Mouse (Mus musculus) urinary bladder, adult 18-20 months (tissue): ENCODE results near the gene Cacna1c.
A peak's percentile ranks its signal among the peaks of the same experiment; 100 is the strongest.

Experiments
- DNase-seq, 2 experiments: peaks; one replicate each; pipeline ENCODE4 v3.0.0; 2022; ENCODE audit warnings: low spot score in 2 of 2, mixed read lengths in 2 of 2

Gene Cacna1c

DNA sequence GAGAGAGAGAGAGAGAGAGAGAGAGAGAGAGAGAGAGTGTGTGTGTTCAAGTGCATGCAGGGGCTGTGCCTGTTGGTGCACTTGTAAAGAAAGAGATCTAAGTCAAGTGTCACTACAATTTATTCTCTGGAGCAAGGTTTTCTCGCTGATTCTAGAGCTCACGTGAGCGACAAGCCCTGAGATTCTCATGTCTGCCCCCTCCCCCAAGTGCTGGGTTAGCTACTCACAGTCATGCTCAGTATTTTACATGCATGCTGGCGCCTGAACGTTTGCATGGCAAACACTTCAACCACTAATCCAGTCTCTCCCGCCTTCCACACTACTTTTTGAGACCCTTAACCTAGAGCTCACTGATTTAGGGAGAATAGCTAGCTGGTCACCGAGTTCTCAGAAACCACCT lies 99.7 kb downstream of the Cacna1c start:
- DNase-seq: no peak

DNA sequence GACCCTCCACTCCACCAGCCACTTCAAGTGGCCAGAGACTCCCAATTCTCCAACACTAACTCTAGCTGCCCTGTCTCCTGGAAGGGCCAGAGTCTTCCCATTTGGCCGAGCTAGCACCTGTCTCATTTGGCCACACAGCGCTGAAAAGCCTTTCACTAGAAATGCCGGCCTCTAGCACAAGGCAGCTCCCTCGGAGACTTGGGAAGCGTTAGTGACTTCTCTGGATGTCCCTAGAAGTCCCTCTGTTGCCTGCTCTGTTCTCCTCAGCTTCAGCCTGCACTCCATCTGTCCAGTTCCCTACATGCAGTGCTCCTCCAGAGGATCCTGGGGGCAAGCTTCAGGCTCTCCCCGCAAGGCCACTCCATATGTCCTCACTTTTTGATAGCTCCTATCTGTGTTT lies 101.1 kb downstream of the Cacna1c start:
- DNase-seq: no peak

DNA sequence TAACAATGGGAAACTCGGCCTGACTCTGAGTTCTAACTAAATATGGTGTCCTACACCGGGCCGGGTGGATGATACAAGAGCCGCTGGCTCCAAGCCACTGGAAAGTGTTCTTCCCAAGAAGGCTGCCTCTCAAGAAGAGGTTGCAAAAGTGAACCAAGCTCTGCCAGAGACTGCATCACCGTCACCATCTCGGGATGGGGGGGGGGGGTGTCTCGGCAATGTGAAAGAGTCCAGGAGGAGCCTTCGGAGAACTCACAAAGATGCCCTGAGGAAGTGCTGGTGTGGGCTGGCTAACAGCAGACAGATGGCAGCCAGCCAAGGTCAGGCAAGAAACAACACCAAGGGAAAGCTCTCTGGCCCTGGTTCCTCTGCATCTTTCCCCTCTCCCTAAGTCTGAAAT lies 107.0 kb downstream of the Cacna1c start:
- peak in 1 of 2 experiments; percentile 13 for DNase-seq

DNA sequence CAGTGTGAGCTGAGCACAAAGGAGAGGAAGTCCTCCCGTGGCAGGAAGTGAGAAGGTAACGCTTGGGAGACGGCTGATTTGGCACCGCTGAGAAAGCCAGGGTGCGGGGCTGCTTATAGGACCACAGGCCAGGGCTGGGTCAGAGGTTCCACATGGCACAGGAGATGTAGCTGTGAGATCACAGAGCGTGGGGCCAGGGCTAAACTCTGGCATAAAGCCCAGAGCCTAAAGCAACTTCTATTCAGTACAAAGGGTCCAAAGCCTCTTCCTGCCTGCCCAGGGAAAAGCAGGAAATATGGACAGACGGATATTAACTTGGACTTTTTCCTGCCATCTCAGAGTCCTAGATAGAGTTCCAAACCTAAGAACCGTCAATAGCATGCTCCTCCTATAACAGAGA lies 107.8 kb downstream of the Cacna1c start:
- DNase-seq: no peak

DNA sequence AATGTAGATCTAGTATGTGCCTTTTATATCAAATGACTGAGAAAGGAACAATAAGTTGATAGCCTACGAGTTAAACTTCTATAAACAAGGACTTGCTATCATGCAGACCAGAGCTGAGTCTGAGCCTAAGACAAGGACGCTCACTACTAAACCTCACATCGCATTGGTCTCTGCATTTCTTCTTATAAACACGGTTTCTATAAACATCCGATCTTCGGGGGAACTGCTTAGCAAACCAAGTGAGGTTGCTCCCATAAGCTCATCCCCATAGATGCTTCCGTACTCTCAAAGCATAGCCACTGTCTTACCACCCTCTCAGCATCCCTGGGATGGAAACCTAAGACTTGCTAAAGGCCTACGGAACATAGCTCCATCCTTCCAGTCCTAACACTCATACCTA lies 108.3 kb downstream of the Cacna1c start:
- no peak for DNase-seq

DNA sequence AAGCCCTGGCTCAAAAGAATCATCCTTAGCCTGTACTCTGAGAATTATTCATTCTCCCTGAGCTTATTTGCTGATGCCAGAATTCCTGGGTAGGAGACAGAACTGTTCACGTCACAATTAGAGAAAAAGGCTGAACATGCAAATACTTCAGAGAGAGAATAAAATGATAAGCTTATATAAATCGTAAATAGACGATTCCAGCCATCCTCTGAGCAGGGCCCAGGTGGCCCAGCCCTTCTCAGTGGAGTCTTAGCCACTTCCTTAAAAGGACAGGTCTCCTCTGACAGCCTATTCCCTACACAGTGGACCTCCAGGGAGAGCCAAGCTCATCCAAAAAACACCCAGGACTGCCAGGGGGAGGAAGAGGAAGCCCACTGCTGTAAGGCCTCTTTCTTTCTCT lies 110.4 kb downstream of the Cacna1c start:
- no peak for DNase-seq

DNA sequence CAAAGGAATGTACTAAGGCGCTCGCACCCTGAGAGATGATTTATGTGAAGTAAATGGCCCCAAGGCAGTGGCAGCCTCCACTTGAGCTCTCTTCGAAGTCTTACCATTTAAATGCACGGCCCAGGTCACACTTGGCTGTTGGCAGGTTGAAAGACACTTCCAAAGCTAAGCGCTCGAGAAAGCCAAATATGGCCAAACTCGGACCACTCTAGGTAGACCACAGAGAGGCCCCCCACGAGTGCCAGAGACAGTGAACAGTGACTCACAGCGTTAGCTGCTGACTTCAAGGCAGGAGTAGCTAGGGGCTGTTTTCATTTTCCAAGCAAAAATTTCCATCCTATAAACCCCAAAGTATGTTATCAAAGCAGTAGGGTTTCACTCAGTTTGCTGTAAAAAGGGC lies 111.7 kb downstream of the Cacna1c start:
- DNase-seq: no peak

DNA sequence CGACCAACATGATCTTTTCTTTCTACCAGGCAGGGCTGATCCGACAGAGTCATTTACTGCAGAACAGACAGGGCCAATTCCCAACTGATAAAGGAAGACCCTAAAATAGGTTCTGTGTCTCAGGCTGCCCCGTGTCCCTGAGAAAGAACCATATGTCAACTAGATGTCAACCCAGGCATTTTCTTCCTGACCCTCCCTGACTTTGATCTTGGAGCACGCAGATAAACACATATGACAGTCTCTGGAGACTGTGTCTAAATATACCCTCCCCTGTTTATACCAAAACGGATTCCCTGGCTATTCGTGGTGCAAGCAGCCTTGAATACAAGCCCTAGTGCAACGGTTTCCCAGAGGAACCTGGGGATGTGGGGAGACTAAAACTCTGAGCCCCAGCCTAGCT lies 112.7 kb downstream of the Cacna1c start:
- no peak for DNase-seq

DNA sequence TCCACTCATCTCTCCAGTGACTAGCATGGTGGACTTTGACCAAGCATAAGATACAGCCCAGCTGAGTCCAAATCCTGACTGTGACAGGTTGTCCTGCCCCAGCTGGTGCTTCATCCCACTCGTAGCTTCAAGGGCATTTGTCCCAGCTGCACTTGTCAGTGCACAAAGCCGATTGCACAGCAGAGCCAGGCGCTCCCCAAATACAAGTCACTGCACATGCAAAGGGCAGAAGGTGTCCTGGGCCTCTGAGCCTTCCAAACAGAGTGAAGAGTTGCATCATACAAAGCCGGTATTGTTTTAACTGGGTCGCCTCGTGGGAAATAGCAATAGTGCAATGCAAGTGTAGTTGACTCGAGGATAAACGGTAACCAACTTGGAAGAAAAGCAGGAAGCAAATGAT lies 113.6 kb downstream of the Cacna1c start:
- no peak for DNase-seq

DNA sequence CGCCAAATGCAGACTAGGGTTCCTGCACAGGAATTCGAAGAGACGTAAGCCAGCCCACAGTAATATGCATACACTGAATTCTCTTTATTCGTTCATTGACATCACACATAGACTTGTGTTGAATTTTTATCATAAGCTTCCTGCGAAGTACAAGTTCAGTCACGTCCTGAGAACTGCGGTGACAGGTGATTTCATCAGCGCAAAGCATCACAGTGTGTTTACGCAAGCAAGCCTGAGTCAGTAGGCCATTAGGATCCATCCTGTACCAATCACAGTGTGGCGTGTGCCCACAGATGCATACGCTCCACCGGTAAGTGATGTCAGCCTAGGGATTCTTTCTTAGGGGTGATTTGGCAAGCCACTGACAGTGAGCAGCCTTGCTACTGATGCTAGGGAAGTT lies 114.6 kb downstream of the Cacna1c start:
- DNase-seq: no peak

DNA sequence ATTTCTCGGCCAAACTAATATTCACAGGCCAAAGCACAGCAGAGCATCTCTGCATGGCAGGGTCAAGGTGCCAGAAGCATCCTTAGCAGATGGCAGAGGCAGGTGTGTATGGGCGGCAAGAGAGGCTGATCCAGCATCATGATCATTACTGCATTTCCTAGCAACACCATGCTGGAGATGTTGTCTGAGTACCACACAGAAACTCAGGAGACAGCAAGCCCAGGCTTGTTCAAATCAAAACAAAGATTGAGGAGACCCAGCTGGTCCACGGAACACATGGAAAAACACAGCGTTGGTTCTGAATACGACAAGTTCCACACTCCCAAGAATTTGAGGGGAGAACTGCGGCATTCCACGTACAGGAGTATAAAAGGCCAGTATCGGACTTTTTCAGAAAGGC lies 116.6 kb downstream of the Cacna1c start:
- no peak for DNase-seq

DNA sequence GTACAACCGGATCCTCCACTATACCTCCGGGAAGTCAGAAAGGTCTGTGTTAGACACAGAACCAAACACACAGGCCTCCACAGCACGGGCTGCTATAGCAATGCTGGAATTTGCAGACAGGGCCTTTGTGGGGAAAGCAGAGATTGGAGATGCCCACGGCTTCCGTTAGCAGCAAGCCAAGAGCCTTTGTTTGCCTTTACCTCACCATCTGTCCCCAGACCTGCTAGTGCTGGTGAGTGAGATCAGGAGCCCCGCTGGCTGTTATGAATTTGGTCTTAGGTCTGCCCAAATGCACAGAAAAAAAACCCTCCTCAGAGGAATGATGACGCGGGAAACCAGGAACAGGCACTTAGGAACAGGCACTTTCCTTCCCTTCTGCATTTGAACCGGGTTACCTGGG lies 117.3 kb downstream of the Cacna1c start:
- no peak for DNase-seq

DNA sequence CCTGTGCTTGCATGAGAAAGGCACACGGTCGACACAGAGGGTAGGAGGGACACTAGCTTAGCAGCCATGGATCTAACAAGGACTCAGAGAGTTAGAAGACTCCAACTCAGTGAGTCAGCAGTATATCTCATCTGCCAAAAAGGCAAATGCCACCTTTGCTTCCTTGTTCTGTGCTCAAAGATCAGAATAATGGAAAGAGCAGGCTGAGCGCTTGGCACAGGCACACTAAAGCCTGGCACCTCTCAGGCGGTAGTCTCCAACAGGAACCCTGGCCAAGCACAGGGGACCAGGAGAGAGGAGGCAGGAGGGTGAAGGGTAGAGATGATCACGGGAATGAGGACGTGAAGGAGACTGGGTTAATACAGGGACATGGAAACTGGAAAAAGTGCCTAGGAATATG lies 119.0 kb downstream of the Cacna1c start:
- DNase-seq: no peak

DNA sequence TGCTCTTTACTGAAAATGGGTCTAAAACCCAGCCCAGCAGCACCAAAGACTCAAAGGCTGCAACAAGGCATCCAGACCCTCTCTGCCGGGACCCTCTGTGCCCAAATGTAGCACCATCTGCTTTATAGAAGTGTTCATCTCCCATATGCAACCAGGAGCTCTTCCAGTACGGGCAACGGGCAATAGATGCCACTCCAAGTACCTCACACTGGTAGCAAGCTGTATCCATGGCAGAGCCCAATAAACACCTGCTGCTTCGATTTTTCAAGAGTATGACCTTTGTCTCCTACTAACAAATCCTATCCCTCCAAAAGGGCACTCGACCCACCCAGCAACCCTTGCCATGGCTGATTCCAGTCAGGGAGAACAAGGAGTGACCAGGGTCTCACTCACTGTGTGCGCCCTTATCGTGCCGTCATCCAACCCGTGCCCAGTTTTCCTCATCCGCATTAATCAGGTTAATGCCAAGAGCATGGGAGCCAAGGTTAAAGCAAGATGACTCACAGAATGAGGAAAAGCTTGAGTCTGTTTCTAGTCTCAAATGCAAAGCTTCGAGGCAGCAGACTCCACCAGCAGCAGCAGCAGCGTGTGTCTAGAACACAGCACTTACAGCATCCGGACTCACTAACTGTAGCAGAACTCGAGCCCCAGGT lies 122.7 kb downstream of the Cacna1c start:
- DNase-seq: no peak

DNA sequence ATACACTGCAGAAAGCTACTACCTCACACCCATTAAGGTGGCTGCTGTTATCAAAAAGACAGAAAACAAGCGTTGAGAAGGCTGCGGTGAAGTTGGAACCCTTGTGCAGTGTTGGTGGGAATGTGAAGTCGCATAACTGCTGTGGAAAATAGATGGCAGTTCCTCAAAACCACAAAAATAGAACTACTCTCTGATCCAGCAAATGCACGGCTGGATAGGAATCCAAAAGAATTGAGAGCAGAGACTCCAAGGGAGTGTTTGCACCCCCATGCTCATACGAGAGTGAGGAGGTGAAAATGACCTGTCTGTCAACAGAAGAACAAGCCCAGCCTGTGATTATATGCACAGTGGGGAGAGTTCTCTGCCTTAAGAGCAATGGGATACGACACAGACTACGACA lies 123.4 kb downstream of the Cacna1c start:
- DNase-seq: no peak

DNA sequence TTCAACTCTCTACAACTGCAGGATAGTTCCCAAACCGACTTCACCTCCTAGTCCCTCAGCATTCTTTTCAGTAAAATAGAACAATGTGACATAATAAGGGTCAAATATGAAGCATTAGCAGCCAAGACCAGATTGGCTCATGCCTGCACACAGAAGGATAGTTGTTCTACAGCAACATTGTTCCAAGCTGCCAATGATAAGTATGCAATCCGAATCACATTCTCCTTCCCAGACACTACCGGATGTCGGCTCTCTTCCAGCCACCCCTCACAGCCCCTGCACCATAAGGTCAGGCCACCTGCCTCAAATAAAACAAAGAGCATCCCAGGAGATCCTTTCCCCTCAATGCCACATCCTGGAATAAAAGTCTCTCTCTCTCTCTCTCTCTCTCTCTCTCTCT lies 125.4 kb downstream of the Cacna1c start:
- DNase-seq: no peak

DNA sequence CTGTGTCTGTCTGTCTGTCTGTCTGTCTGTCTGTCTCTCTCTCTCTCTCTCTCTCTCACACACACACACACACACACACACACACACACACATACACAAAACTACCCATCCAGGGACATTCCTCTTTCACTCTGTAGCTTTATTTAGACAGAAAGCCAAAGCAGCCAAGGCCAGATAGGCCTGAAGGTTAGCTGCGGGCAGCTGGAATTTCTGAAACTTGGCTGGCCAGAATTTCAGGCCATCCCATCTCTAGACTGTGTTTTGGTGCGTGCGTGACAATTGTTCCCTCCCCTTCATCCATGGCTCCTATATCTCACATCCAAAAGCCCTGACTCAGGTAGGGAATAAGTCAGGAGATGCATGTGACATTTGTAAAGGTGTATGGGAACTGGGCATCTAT lies 125.9 kb downstream of the Cacna1c start:
- DNase-seq: no peak

DNA sequence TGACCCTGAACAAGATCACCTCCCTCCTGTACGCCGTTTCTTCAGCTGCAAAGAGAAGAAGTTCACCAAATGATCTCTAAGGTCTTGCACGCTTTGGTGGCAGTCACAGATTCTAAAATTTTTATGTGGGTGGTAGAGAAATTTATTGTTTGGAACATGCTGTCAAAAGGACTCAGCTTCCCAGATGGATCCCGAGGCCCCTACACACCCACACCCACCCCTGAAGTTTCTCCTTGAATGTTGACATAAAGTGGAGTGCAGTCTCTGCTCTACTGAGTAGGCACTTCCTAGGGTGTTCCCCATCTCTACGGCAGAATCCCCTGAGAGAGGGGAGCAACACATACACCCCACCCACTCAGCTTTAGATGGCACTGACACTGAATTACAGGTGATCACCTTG lies 127.1 kb downstream of the Cacna1c start:
- DNase-seq: no peak

DNA sequence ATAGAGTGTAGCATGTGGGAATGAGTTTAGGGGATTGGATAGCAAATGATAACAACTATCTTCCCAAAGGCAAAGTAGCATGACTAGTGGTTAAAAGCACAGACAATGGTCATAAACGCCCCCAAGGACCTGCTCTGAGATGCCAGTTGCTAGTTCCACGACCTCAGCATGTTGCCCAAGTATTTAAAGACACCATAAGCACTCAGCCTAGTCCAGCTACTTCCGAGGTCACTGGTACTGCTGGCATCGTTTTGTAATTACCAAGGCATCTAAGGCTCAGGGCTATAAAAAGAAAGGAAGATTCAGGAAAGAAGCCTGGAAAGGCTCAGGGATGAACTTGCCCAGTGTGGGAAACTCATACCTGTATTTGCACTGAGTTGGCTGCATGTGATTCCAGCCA lies 127.6 kb downstream of the Cacna1c start:
- DNase-seq: no peak

DNA sequence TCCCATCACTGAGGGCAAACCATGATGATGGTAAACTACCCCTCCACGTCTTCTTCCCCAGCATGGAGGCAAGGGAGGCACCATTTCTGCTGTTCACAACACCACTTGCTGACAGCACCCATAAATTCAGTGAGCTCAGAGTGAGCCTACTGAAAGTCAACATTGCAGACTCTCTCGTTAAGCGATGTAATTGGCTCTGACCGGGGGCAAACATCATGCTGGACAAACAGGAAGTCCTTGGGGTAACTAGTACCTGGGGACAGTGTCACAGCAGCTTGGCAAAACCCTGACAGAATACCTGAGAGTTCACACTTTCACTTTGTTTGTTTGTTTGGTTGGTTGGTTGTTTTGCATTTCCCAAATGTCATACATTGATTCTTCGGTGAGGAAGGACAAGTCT lies 131.3 kb downstream of the Cacna1c start:
- no peak for DNase-seq

DNA sequence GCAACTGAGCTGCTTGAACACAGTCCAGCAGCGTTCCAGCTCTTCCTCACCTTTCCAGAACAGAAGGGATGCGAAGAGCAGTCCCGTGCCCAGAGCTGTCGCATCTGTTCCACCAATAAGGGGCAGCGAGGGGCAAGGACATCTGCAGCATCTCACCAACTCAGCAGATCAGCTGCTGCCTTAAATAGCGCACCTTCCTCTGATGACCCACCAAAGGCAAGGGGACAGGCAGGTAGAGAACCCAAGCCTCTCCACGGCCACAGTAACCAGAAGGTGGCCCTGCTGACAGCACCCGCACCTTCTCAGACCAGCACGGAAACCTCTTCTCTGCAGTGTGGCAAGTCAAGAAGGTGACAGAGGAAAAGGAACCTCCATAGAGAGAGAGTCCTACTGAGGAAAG lies 131.8 kb downstream of the Cacna1c start:
- DNase-seq: no peak

DNA sequence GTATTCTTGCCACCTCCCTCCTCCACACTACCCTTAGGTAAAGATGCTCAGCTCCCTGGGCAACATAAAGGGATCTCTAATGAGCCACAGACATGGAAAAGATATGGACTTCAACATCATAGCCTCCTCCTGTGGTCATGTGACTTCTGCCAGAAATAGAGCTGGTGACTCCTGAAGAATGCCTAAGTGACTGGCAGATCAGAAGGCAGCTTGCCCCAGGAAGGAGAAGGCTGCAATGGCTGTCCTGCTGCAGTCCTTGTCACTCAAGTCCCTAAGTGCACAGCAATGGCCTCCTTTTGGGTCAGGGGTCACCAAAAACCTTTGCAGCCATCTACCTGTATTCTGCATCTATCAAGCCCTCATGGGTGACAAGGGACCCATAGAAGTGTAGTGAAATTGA lies 133.5 kb downstream of the Cacna1c start:
- DNase-seq: no peak

DNA sequence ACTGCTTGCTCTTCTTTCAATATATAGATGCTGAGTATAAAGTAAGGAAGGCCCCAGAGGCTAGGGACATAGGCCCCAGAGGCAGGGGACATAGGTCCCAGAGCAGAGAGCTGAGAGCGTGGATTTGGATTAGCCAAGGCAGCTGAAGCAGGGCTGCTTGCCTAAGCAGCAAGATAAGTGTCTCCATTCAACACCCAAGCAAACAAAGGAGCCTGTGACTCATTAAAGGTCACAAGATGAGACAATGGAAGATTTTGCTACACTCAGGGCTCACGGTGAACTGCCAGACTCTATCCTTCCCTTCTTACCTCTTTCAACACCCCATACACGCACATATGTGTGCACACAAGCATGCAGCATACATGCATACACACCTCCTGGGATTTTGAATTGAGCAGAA lies 137.3 kb downstream of the Cacna1c start:
- DNase-seq: no peak

DNA sequence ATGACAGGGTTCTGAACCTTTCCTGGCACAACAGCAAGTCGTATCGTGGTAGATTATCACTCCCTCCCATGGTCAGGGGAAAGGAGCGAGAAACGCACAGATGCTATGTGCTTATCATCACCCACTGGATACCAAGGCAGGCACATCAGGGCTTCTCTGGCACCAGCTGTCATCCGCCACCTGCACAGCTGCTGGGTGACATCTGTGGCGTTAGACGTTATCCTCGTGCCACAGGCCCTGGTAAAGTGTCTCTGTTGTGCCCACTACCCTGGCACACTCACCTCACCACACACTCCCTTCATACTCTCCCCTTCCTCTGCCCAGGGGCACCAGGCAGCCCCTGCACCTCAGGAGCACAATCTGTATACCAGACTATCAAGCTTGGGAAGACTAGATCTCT lies 137.8 kb downstream of the Cacna1c start:
- no peak for DNase-seq

DNA sequence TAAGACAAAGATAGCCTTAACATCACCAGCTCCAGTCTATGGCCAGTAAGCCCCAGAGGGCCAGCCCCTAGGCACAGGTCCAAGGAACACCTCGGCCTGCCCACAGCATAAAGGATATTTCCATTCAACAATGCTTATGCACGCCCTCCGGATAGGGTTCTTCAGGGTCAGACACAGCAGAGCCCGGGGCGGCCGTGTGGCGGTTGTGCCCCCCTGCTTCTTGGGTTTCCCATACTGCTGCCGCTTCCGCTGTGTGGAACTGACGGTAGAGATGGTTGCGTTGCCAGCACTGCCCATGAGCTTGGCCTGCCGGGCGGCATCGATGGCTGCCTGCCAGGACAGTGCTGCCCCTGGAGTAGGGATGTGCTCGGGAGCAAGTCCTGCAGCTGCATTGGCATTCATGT lies 139.1 kb downstream of the Cacna1c start:
- DNase-seq: no peak
